Mouse (Mus musculus): ENCODE results near the gene Gm2174. TPM values are rescaled to one million over a fixed set of nuclear protein-coding genes. Genes with fewer than 3 reads are reported as not detected.
A peak's percentile ranks its signal among the peaks of the same experiment; 100 is the strongest.

The Gm2174 gene
- polyA plus RNA-seq, 2 experiments: 2.1 TPM; not detected in 1

DNA sequence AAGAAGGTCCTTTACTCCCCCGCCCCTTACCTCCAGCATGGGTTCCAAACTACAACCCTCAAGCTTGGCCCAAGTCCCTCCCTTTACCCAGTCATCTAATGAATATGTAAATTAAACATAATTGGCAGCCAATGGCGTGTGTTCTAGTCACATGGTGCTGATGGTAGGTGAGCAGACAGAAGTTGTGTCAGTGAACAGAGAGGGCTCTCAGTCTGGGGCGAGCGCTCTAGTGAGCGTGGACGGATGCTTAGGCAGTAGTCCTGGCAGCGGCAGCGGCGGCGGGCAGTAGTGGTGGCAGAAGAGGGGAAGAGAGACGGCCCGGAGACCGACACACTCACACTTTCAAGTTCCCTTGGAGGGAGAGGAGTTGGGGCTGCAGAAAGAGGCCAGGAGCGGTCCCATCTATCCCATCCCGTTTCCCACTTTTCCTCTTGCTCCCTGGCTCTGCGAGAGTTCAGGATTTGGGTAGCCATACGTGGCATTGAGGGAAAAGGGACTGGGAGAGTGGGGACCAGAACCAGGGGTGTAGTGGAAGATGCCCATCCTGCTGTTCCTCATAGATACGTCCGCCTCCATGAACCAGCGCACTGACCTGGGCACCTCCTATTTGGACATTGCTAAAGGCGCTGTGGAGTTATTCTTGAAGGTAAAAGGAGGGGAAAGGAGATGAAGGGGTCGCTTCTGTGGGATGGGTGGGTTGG, 7.1 kb downstream of the Gm2174 start, which contains the start of gene Ints6l:
TSS of gene Ints6l (plus strand) at position 187 of the 701 bp plus-strand sequence.
- no peaks in the 10 kb centered on the region for H3K9me3 ChIP-seq (ENCODE audit: control insufficient read depth, low read length)
- H3K4me3 ChIP-seq (ENCODE audit: insufficient read depth in 1 of 2, low read depth in 2 of 2, low read length in 2 of 2): peak within 1 kb of the TSS; percentile 68 to 81
- peak; percentile 73 to 81 (median 76) for DNase-seq (ENCODE audit: low read depth in 3 of 3, low spot score in 3 of 3)
- H3K9ac ChIP-seq (replicated peaks): peak within 1 kb of the TSS; percentile 91
- H3K27me3 ChIP-seq (ENCODE audit: control insufficient read depth, insufficient read depth, low read length): no peaks in the 10 kb centered on the region
- H3K36me3 ChIP-seq (replicated peaks; ENCODE audit: control insufficient read depth, insufficient read depth, low read depth): no peaks in the 10 kb centered on the region
- ATAC-seq (ENCODE audit: insufficient read depth): peak; percentile 74
- peak within 1 kb of the TSS; percentile 88 for H3K27ac ChIP-seq
- peak within 1 kb of the TSS; percentile 71 for H3K4me2 ChIP-seq (ENCODE audit: low read depth)
- TF ChIP-seq EP300 (IDR thresholded peaks at IDR 0.05; ENCODE audit: low read depth): peak; percentile 35; the same call in 1 of the 2 replicates
- 0 out of 2 replicates have a peak, but pooled peaks have one; percentile 7 for TF ChIP-seq CTCF (IDR thresholded peaks at IDR 0.05; ENCODE audit: low read depth)
- 10% methylated on average over 20 of the region's 22 CpGs for WGBS (ENCODE audit: insufficient replicate concordance)
- peaks cover 0 to 9% of the 10 kb centered on the region in 2 experiments; a peak in 3 of 4 replicates for H3K4me1 ChIP-seq (replicated peaks; ENCODE audit: control insufficient read depth in 2 of 2, insufficient read depth in 2 of 2, low read length in 1 of 2)

DNA sequence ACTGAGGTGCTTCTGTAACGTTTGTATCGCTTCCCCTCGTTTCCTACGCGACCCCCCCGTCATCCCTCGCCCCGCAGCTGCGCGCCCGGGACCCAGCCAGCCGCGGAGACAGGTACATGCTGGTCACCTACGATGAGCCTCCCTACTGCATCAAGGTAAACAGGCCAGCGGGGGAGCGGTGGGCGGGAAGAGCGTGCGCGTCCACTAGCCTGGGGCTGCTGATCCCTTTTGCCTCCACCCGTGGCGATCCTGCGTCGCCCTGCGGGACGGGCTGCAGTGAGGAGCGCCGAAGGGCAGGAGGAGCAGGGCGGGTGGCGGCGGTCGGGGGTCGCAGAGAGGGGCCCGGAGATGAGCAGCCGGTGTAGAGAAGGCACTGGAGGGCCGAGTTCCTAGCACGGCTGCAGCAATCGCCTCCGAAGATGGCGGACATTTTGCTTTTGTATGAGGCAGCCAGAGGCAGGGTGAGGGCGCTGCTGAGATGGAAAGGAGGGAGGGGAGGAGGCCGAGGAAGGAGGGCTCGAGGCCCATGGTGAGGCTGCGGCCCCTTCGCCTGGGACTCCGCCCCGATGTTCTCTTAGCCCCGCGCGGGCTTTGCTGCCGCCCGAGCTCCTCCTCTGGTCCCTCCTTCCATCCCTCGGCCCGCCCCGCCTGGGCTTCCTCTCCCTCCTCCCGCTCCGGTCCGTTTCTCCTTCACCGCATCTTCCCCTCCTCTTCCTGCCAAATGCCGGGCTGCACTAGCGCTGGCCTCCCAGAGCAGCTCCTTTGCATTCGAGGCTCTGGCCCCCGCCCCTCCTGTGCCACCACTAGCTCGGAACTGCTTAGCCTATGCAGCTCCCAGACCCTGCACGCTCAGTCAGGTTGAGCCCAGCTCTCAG, 7.8 kb downstream of the Gm2174 start:
- DNase-seq (ENCODE audit: low read depth in 3 of 3, low spot score in 3 of 3) (peak; percentile 77 to 79 (median 78)), ATAC-seq (ENCODE audit: insufficient read depth) (peak; percentile 90)
- 11% methylated on average over 52 of the region's 65 CpGs for WGBS (ENCODE audit: insufficient replicate concordance)
- H3K27me3 ChIP-seq (ENCODE audit: control insufficient read depth, insufficient read depth, low read length): no peaks in the 10 kb centered on the region
- H3K9ac ChIP-seq (replicated peaks): peak overlapping the region; percentile 91
- peak overlapping the region; percentile 71 for H3K4me2 ChIP-seq (ENCODE audit: low read depth)
- H3K4me1 ChIP-seq (replicated peaks; ENCODE audit: control insufficient read depth in 2 of 2, insufficient read depth in 2 of 2, low read length in 1 of 2): peaks cover 0 to 9% of the 10 kb centered on the region in 2 experiments; a peak in 3 of 4 replicates
- H3K36me3 ChIP-seq (replicated peaks; ENCODE audit: control insufficient read depth, insufficient read depth, low read depth): peaks cover 3% of the 10 kb centered on the region
- TF ChIP-seq CTCF (IDR thresholded peaks at IDR 0.05; ENCODE audit: low read depth): peak; percentile 70
- TF ChIP-seq EP300 (IDR thresholded peaks at IDR 0.05; ENCODE audit: low read depth): 0 out of 2 replicates have a peak, but pooled peaks have one; percentile 21
- H3K9me3 ChIP-seq (ENCODE audit: control insufficient read depth, low read length): no peaks in the 10 kb centered on the region
- peak overlapping the region; percentile 88 for H3K27ac ChIP-seq
- H3K4me3 ChIP-seq (ENCODE audit: insufficient read depth in 1 of 2, low read depth in 2 of 2, low read length in 2 of 2): peak overlapping the region; percentile 68 to 81

DNA sequence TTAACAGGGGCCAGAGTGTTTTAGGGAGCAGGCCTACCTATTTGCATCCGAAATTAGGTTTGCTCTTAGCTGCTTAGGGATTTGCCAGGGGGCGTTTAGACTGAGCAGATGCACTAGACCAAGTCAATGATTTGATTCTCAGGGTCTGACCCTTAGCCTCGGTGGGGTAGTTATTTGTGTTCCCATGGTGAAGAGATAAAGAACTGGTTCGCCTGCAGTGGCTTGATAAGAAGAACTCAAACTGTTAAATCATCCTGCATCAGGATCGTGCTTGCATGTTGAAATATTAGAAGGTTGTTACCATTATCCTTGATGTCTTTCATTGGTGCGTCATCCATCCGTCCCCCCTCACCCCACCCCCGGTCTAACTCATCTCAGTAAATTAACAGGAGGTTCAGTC, 8.6 kb downstream of the Gm2174 start:
- TF ChIP-seq EP300 (IDR thresholded peaks at IDR 0.05; ENCODE audit: low read depth): peak; percentile 90
- no peak for TF ChIP-seq CTCF (IDR thresholded peaks at IDR 0.05; ENCODE audit: low read depth)
- H3K36me3 ChIP-seq (replicated peaks; ENCODE audit: control insufficient read depth, insufficient read depth, low read depth): peaks cover 6% of the 10 kb centered on the region
- peak overlapping the region; percentile 91 for H3K9ac ChIP-seq (replicated peaks)
- no peaks in the 10 kb centered on the region for H3K9me3 ChIP-seq (ENCODE audit: control insufficient read depth, low read length)
- H3K4me2 ChIP-seq (ENCODE audit: low read depth): peak overlapping the region; percentile 71
- WGBS (ENCODE audit: insufficient replicate concordance): 4% methylated on average over 8 of the region's 8 CpGs
- no peaks in the 10 kb centered on the region for H3K27me3 ChIP-seq (ENCODE audit: control insufficient read depth, insufficient read depth, low read length)
- H3K4me3 ChIP-seq (ENCODE audit: insufficient read depth in 1 of 2, low read depth in 2 of 2, low read length in 2 of 2): peak overlapping the region; percentile 68 to 81
- H3K27ac ChIP-seq: peak overlapping the region; percentile 81
- DNase-seq (ENCODE audit: low read depth in 3 of 3, low spot score in 3 of 3): peak; percentile 73 to 76 (median 76)
- peaks cover 0 to 9% of the 10 kb centered on the region in 2 experiments; a peak in 3 of 4 replicates for H3K4me1 ChIP-seq (replicated peaks; ENCODE audit: control insufficient read depth in 2 of 2, insufficient read depth in 2 of 2, low read length in 1 of 2)
- ATAC-seq (ENCODE audit: insufficient read depth): peak; percentile 68

DNA sequence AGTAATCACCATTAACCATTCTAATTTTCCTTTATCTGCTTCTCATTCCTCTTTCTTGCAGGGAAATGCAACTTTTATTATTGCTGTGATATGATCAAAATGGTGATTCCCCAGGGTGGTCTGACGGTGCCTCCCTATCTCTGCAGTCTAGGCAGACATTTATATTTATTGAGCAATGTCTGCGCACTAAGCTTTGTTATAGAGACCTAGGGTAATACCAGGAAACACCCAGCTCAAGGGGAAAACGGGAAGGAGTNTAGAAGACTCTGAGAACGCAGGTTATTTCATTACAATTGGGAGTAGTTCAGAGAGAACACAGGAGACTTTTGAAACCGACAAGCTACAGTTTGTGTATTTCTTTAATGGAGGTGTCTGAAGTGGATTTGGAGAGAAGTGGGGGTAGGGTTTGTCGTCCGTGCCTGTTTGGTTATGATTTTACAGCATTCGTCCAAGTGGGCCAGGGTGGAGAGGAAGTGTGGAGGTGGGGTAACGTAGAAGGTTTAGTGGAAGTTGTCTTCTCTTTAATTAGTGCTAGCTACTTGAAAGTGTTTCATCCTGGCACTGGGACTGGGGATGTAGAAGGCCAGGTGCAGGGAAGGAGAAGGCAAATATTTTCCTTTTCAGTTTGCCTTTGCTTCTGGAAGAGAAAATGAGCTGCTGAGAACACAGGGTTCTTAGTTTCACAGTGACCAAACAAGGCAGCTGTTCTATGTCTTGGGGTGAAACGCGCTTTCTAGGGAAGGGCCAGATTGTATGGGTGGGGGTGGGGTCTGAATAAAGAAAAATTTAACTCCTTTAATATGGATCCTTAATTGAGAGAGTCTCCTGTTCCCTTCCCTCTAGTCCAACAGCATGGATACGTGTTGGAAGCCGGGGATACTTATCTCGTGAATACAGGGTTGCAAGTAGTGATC, 14.5 kb downstream of the Gm2174 start:
- no peak for DNase-seq (ENCODE audit: low read depth in 3 of 3, low spot score in 3 of 3)
- H3K4me2 ChIP-seq (ENCODE audit: low read depth): no peak overlapping the region

More for the DNA sequence above, 14.5 kb downstream of the Gm2174 start:
- no peaks in the 10 kb centered on the region for H3K9me3 ChIP-seq (ENCODE audit: control insufficient read depth, low read length)
- no peak overlapping the region for H3K27ac ChIP-seq
- peaks cover 0 to 19% of the 10 kb centered on the region in 2 experiments; a peak in 2 of 4 replicates for H3K4me1 ChIP-seq (replicated peaks; ENCODE audit: control insufficient read depth in 2 of 2, insufficient read depth in 2 of 2, low read length in 1 of 2)
- WGBS (ENCODE audit: insufficient replicate concordance): 41% methylated on average over 14 of the region's 14 CpGs
- H3K27me3 ChIP-seq (ENCODE audit: control insufficient read depth, insufficient read depth, low read length): no peaks in the 10 kb centered on the region
- no peak overlapping the region for H3K9ac ChIP-seq (replicated peaks)
- ATAC-seq (ENCODE audit: insufficient read depth): no peak
- H3K36me3 ChIP-seq (replicated peaks; ENCODE audit: control insufficient read depth, insufficient read depth, low read depth): peaks cover 18% of the 10 kb centered on the region
- H3K4me3 ChIP-seq (ENCODE audit: insufficient read depth in 1 of 2, low read depth in 2 of 2, low read length in 2 of 2): no peak overlapping the region
- no peak for TF ChIP-seq EP300 (IDR thresholded peaks at IDR 0.05; ENCODE audit: low read depth)

All from liver, embryonic 14.5 days (tissue).